ENCODE assay signal across 21 mouse cellular contexts in genomic region chr4:87765729-87766128, GRCm38 (mm10).
A peak's percentile ranks its signal among the peaks of the same experiment; 100 is the strongest.
DNase-seq lines count a peak whose midpoint lies in the region; ATAC-seq lines count a peak whose summit lies in the region.
"Had no signal": no experiment of that assay in that cellular context is flagged by ENCODE, and none has a peak within 500 bp of the region (broad histone marks: within the 10 kb centered on the region; RNA-seq: fewer than 3 reads in every experiment).

No protein-coding gene starts in this region.

- WGBS in embryonic facial prominence, embryonic 14.5 days, result 30% methylated on average over 3 of the region's 3 CpGs
- 52% methylated on average over 3 of the region's 3 CpGs for WGBS in embryonic facial prominence, embryonic 10.5 days
- WGBS in heart, embryonic 13.5 days, result 13% methylated on average over 3 of the region's 3 CpGs
- WGBS in limb, embryonic 13.5 days, result 38% methylated on average over 3 of the region's 3 CpGs
- 47% methylated on average over 3 of the region's 3 CpGs for WGBS in limb, embryonic 10.5 days
- 44% methylated on average over 3 of the region's 3 CpGs for WGBS in liver, embryonic 11.5 days

- no peaks in the 10 kb centered on the region for H3K27me3 ChIP-seq in embryonic facial prominence, embryonic 14.5 days (replicated peaks; ENCODE audit: control insufficient read depth, insufficient read depth, low read length)
- no peaks in the 10 kb centered on the region for H3K27me3 ChIP-seq in embryonic facial prominence, embryonic 10.5 days (replicated peaks; ENCODE audit: low read depth, poor library complexity, severe bottlenecking)
- no peaks in the 10 kb centered on the region for H3K27me3 ChIP-seq in heart, embryonic 13.5 days (replicated peaks)
- peaks cover 5% of the 10 kb centered on the region; the same call in 1 of the 2 replicates for H3K27me3 ChIP-seq in limb, embryonic 13.5 days
- H3K27me3 ChIP-seq in limb, embryonic 10.5 days (ENCODE audit: low read depth, poor library complexity, severe bottlenecking), result no peaks in the 10 kb centered on the region
- no peaks in the 10 kb centered on the region for H3K27me3 ChIP-seq in liver, embryonic 11.5 days (replicated peaks; ENCODE audit: control insufficient read depth, insufficient read depth, low read length)
- H3K27me3 ChIP-seq: forebrain, embryonic 15.5 days; hindbrain, embryonic 15.5 days; liver, embryonic 13.5 days; midbrain, embryonic 15.5 days; neural tube, embryonic 12.5 days had no signal

- peak; percentile 56 for DNase-seq in embryonic facial prominence, embryonic 14.5 days (ENCODE audit: low spot score)
- DNase-seq in embryonic facial prominence, embryonic 10.5 days (ENCODE audit: low spot score), result no peak
- no peak for DNase-seq in heart, postnatal 14 days
- DNase-seq in limb, embryonic 10.5 days (ENCODE audit: low spot score), result no peak
- DNase-seq in Muller cell, postnatal 12 days (ENCODE audit: inconsistent ontology term), result peak; percentile 25
- no peak for DNase-seq in liver, embryonic 11.5 days (ENCODE audit: low spot score)
- DNase-seq: adrenal gland, postnatal 25 days; cerebellum, adult 9-10 months; kidney, adult 2 months; kidney, postnatal 10 days; liver, embryonic 13.5 days; retina, postnatal 1 day; right cerebral cortex, postnatal 25 days; thymus, postnatal 14 days had no signal

- H3K36me3 ChIP-seq in embryonic facial prominence, embryonic 14.5 days (ENCODE audit: control insufficient read depth, insufficient read depth, low read length), result no peaks in the 10 kb centered on the region
- H3K36me3 ChIP-seq in embryonic facial prominence, embryonic 10.5 days (replicated peaks), result no peaks in the 10 kb centered on the region
- H3K36me3 ChIP-seq in heart, embryonic 13.5 days, result no peaks in the 10 kb centered on the region
- no peaks in the 10 kb centered on the region for H3K36me3 ChIP-seq in limb, embryonic 13.5 days
- H3K36me3 ChIP-seq in limb, embryonic 10.5 days, result no peaks in the 10 kb centered on the region
- H3K36me3 ChIP-seq in liver, embryonic 11.5 days (ENCODE audit: control insufficient read depth, insufficient read depth, low read length), result no peaks in the 10 kb centered on the region
- H3K36me3 ChIP-seq: forebrain, embryonic 15.5 days; hindbrain, embryonic 15.5 days; liver, embryonic 13.5 days; midbrain, embryonic 15.5 days; neural tube, embryonic 12.5 days had no signal

- no peaks in the 10 kb centered on the region for H3K9me3 ChIP-seq in embryonic facial prominence, embryonic 14.5 days (ENCODE audit: control insufficient read depth, low read length)
- no peaks in the 10 kb centered on the region for H3K9me3 ChIP-seq in embryonic facial prominence, embryonic 10.5 days
- H3K9me3 ChIP-seq in heart, embryonic 13.5 days, result no peaks in the 10 kb centered on the region
- no peaks in the 10 kb centered on the region for H3K9me3 ChIP-seq in limb, embryonic 13.5 days
- H3K9me3 ChIP-seq in limb, embryonic 10.5 days (replicated peaks), result no peaks in the 10 kb centered on the region
- no peaks in the 10 kb centered on the region for H3K9me3 ChIP-seq in liver, embryonic 11.5 days (ENCODE audit: control insufficient read depth, low read length)
- H3K9me3 ChIP-seq: forebrain, embryonic 15.5 days; hindbrain, embryonic 15.5 days; liver, embryonic 13.5 days; midbrain, embryonic 15.5 days; neural tube, embryonic 12.5 days had no signal

- intact Hi-C loops in heart, postnatal 14 days (cut with DNase I), result no loop called here

- H3K4me3 ChIP-seq in embryonic facial prominence, embryonic 14.5 days (ENCODE audit: low read depth, low read length), result no peak overlapping the region
- H3K4me3 ChIP-seq in embryonic facial prominence, embryonic 10.5 days, result no peak overlapping the region
- H3K4me3 ChIP-seq in heart, embryonic 13.5 days, result no peak overlapping the region
- no peak overlapping the region for H3K4me3 ChIP-seq in limb, embryonic 13.5 days
- no peak overlapping the region for H3K4me3 ChIP-seq in limb, embryonic 10.5 days
- no peak overlapping the region for H3K4me3 ChIP-seq in liver, embryonic 11.5 days (ENCODE audit: low read depth, low read length)
- H3K4me3 ChIP-seq: forebrain, embryonic 15.5 days; hindbrain, embryonic 15.5 days; liver, embryonic 13.5 days; midbrain, embryonic 15.5 days; neural tube, embryonic 12.5 days had no signal

- peaks cover 9% of the 10 kb centered on the region for H3K4me1 ChIP-seq in embryonic facial prominence, embryonic 14.5 days (ENCODE audit: control insufficient read depth, insufficient read depth, low read length)
- H3K4me1 ChIP-seq in embryonic facial prominence, embryonic 10.5 days, result peaks cover 25% of the 10 kb centered on the region
- peaks cover 27% of the 10 kb centered on the region for H3K4me1 ChIP-seq in heart, embryonic 13.5 days
- peaks cover 22% of the 10 kb centered on the region for H3K4me1 ChIP-seq in limb, embryonic 13.5 days
- peaks cover 18% of the 10 kb centered on the region for H3K4me1 ChIP-seq in limb, embryonic 10.5 days
- H3K4me1 ChIP-seq in liver, embryonic 11.5 days (replicated peaks; ENCODE audit: control insufficient read depth, insufficient read depth, low read length), result no peaks in the 10 kb centered on the region
- H3K4me1 ChIP-seq: hindbrain, embryonic 15.5 days; liver, embryonic 13.5 days had no signal

- no peak overlapping the region for H3K4me2 ChIP-seq in embryonic facial prominence, embryonic 14.5 days (ENCODE audit: low read depth, low read length)
- H3K4me2 ChIP-seq in heart, embryonic 13.5 days, result no peak overlapping the region
- H3K4me2 ChIP-seq in limb, embryonic 13.5 days (replicated peaks), result no peak overlapping the region
- H3K4me2 ChIP-seq in liver, embryonic 11.5 days, result no peak overlapping the region
- H3K4me2 ChIP-seq: forebrain, embryonic 15.5 days; hindbrain, embryonic 15.5 days; liver, embryonic 13.5 days; midbrain, embryonic 15.5 days; neural tube, embryonic 12.5 days had no signal

- H3K9ac ChIP-seq in embryonic facial prominence, embryonic 14.5 days (ENCODE audit: low read depth, low read length), result no peak overlapping the region
- no peak overlapping the region for H3K9ac ChIP-seq in heart, embryonic 13.5 days
- H3K9ac ChIP-seq in limb, embryonic 13.5 days, result no peak overlapping the region
- no peak overlapping the region for H3K9ac ChIP-seq in liver, embryonic 11.5 days (ENCODE audit: low read depth, low read length)
- H3K9ac ChIP-seq: forebrain, embryonic 15.5 days; hindbrain, embryonic 15.5 days; liver, embryonic 13.5 days; midbrain, embryonic 15.5 days; neural tube, embryonic 12.5 days had no signal

- no peak overlapping the region for H3K27ac ChIP-seq in embryonic facial prominence, embryonic 14.5 days (replicated peaks; ENCODE audit: low read depth, low read length)
- no peak overlapping the region for H3K27ac ChIP-seq in embryonic facial prominence, embryonic 10.5 days (replicated peaks)
- 0 out of 2 replicates have a peak overlapping the region, but pooled peaks have one; percentile 24 for H3K27ac ChIP-seq in heart, embryonic 13.5 days (replicated peaks)
- no peak overlapping the region for H3K27ac ChIP-seq in limb, embryonic 13.5 days
- H3K27ac ChIP-seq in limb, embryonic 10.5 days, result no peak overlapping the region
- no peak overlapping the region for H3K27ac ChIP-seq in liver, embryonic 11.5 days (ENCODE audit: low read depth, low read length)
- H3K27ac ChIP-seq: forebrain, embryonic 15.5 days; hindbrain, embryonic 15.5 days; liver, embryonic 13.5 days; macrophage; midbrain, embryonic 15.5 days; neural tube, embryonic 12.5 days had no signal

- peak; percentile 27; the same call in 1 of the 2 replicates for ATAC-seq in embryonic facial prominence, embryonic 14.5 days (ENCODE audit: low read depth)
- no peak for ATAC-seq in heart, embryonic 13.5 days (ENCODE audit: extremely low read depth, insufficient number of reproducible peaks, low FRiP score, low TSS enrichment)
- ATAC-seq in limb, embryonic 13.5 days (ENCODE audit: low FRiP score, low read depth), result 0 out of 2 replicates have a peak, but pooled peaks have one; percentile 42
- no peak for ATAC-seq in liver, embryonic 11.5 days (replicated peaks; ENCODE audit: low FRiP score)
- ATAC-seq: forebrain, embryonic 15.5 days; midbrain, embryonic 15.5 days had no signal

Comparison
In these comparisons a context has a peak if more than half of its experiments do, and no peak if none do; other contexts are left out.
1. DNase-seq: peak in embryonic facial prominence, embryonic 14.5 days (single experiment) and Muller cell, postnatal 12 days (single experiment); none in embryonic facial prominence, embryonic 10.5 days (single experiment), heart, postnatal 14 days (0 of 2), limb, embryonic 10.5 days (single experiment) and liver, embryonic 11.5 days (single experiment).
2. ATAC-seq: peak in embryonic facial prominence, embryonic 14.5 days (single experiment) and limb, embryonic 13.5 days (single experiment); none in heart, embryonic 13.5 days (single experiment) and liver, embryonic 11.5 days (single experiment).